Mouse (Mus musculus) embryonic facial prominence, embryonic 15.5 days (tissue): Measurements from ENCODE around the gene Dcst1. TPM values are rescaled to one million over a fixed set of nuclear protein-coding genes. Genes with fewer than 3 reads are reported as not detected.
A peak's percentile ranks its signal among the peaks of the same experiment; 100 is the strongest.

Experiments used
- ATAC-seq: fragments of 200-750 bp; cut with Nextera tagmentation; 2 replicates; pipeline ENCODE4 v1.8.0; 2017; ENCODE audit warnings: low read depth, moderate TSS enrichment; ENCODE audit not compliant: insufficient number of reproducible peaks, low FRiP score, low TSS enrichment
- H3K27ac ChIP-seq: fragments of 300-500 bp; sonication (generic); replicated peaks from 2 replicates; pipeline ENCODE4 v1.5.1; 2015; ENCODE audit warnings: mild to moderate bottlenecking, inconsistent platforms
- H3K27me3 ChIP-seq: fragments of 300-500 bp; sonication (generic); 2 replicates; pipeline ENCODE4 v1.6.1; 2015; ENCODE audit warnings: inconsistent platforms
- H3K36me3 ChIP-seq: fragments of 300-500 bp; sonication (generic); 2 replicates; pipeline ENCODE4 v1.6.1; 2015; ENCODE audit warnings: mild to moderate bottlenecking, inconsistent platforms
- H3K4me1 ChIP-seq: fragments of 300-500 bp; sonication (generic); 2 replicates; pipeline ENCODE4 v1.6.1; 2015; ENCODE audit warnings: inconsistent platforms
- H3K4me2 ChIP-seq: fragments of 300-500 bp; sonication (generic); replicated peaks from 2 replicates; pipeline ENCODE4 v1.6.1; 2015; ENCODE audit warnings: mild to moderate bottlenecking, inconsistent platforms
- H3K4me3 ChIP-seq: fragments of 300-500 bp; sonication (generic); replicated peaks from 2 replicates; pipeline ENCODE4 v1.5.1; 2015; ENCODE audit warnings: mild to moderate bottlenecking, inconsistent platforms
- H3K9ac ChIP-seq: fragments of 300-500 bp; sonication (generic); 2 replicates; pipeline ENCODE4 v1.6.1; 2015; ENCODE audit warnings: inconsistent platforms
- H3K9me3 ChIP-seq: fragments of 300-500 bp; sonication (generic); replicated peaks from 2 replicates; pipeline ENCODE4 v1.6.1; 2016; ENCODE audit warnings: inconsistent platforms
- WGBS: fragments of 180-500 bp; shearing (Covaris S2); methylation state at CpG from one replicate; pipeline ENCODE4 v1.1.7; 2015; 5-methylcytosine and 5-hydroxymethylcytosine counted together
- polyA plus RNA-seq: library from polyadenylated mRNA; unstranded; fragments of >200 nt; fragmentation: Nextera tagmentation; extraction: Ambion mirVana; gene quantifications from 2 replicates; pipeline ENCODE4 v1.2.1, GENCODE M21; 2015

The Dcst1 gene
- polyA plus RNA-seq, 1 experiment from 2014 or later: 0.64 TPM

GRCm38 (mm10) chr3:89317246-89317645 is 47.8 kb downstream of the Dcst1 start:
- 55% methylated on average over 6 of the region's 6 CpGs for WGBS
- no peak overlapping the region for H3K4me3 ChIP-seq
- no peaks in the 10 kb centered on the region for H3K9me3 ChIP-seq
- no peak for ATAC-seq
- no peak overlapping the region for H3K27ac ChIP-seq
- peak overlapping the region; percentile 59; the same call in 1 of the 2 replicates for H3K4me2 ChIP-seq
- no peak overlapping the region for H3K9ac ChIP-seq
- H3K4me1 ChIP-seq: peaks cover 78% of the 10 kb centered on the region
- H3K36me3 ChIP-seq: no peaks in the 10 kb centered on the region
- peaks cover 28% of the 10 kb centered on the region for H3K27me3 ChIP-seq

DNA sequence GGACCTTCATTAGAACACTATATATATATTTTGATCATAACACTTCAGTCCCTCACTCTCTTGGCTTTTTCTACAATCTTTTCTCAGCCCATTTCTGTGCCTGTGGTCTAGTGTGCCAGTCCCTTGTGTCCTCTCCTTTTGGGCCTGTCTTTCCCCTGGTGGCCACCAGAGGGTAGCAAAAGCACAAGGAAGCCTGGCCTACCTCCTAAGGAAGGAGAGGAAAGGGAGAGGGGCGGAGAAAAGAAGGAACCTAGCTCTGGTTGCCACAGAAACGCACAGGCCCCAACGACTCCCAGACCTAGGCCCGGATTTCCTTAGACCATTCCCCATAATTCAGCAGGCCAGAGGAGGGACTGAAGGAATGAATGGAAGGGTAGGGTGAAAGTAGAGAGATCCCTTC is 48.2 kb downstream of the Dcst1 start:
- Histone ChIP-seq H3K4me2 (peak overlapping the region; percentile 59; the same call in 1 of the 2 replicates), H3K9ac (no peak overlapping the region), H3K4me3 (0 out of 2 replicates have a peak overlapping the region, but pooled peaks have one; percentile 32), H3K27ac (no peak overlapping the region), H3K9me3 (no peaks in the 10 kb centered on the region), H3K36me3 (no peaks in the 10 kb centered on the region), H3K4me1 (peaks cover 74% of the 10 kb centered on the region), H3K27me3 (peaks cover 28% of the 10 kb centered on the region)
- whole genome bisulfite sequencing: 0% methylated on average over 4 of the region's 4 CpGs
- peak; percentile 5; the same call in 1 of the 2 replicates for ATAC-seq

DNA sequence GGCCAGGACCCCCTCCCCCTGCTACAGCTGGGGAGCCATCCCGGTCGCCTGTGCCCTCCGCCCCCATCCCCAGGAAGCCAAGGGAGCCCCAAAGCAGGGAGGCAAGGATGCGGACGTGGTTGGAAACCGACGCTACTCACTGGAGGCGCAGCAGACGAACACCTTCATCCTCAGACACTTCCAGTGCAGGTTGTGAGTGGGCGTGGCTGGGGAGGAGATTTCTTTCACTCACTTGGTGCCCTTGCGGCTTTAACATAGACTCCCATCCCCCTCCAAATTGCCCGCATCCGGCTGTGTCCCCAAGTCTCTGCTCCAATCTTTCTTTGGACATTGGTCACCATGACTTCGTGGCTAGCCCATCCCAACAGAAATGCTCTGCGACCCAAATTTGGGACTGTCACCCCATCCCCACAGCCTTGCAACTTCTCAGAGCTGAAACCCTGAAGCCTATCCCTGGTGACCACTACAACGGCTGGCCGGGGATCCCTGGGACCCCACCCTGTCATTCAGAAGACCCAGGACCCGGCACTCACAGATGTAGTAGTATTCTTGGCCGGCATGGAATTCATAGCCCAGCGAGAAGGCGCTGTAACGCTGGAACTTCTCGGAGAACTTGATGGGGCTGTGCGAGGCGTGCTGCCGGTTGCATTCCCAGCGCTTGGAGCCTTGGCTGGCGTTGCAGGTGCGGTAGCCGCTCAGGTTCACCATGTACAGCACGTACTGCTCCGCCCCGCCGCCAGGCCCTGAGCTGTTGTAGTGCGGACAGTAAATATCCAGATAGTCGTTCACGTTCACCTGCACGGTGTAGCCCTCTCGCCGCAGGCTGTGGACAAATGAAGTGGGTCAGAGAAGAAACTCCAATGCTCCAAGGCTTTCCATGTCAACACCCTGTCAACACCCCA is 48.9 kb downstream of the Dcst1 start:
- H3K27me3 ChIP-seq: peaks cover 28% of the 10 kb centered on the region
- no peak overlapping the region for H3K9ac ChIP-seq
- H3K4me3 ChIP-seq: peak overlapping the region; percentile 32
- no peaks in the 10 kb centered on the region for H3K36me3 ChIP-seq
- no peak overlapping the region; the same call in 1 of the 2 replicates for H3K27ac ChIP-seq
- peaks cover 68% of the 10 kb centered on the region for H3K4me1 ChIP-seq
- H3K4me2 ChIP-seq: peak overlapping the region; percentile 59
- H3K9me3 ChIP-seq: no peaks in the 10 kb centered on the region
- 10% methylated on average over 38 of the region's 40 CpGs for WGBS
- ATAC-seq: no peak

GRCm38 (mm10) chr3:89315195-89315929 is 49.7 kb downstream of the Dcst1 start:
- 6% methylated on average over 26 of the region's 26 CpGs for WGBS
- H3K4me3 ChIP-seq: peak overlapping the region; percentile 32
- H3K9ac ChIP-seq: peak overlapping the region; percentile 28; the same call in 1 of the 2 replicates
- no peak for ATAC-seq
- H3K27me3 ChIP-seq: peaks cover 25% of the 10 kb centered on the region
- H3K9me3 ChIP-seq: no peaks in the 10 kb centered on the region
- H3K27ac ChIP-seq: no peak overlapping the region
- H3K36me3 ChIP-seq: no peaks in the 10 kb centered on the region
- H3K4me2 ChIP-seq: peak overlapping the region; percentile 59
- H3K4me1 ChIP-seq: peaks cover 59% of the 10 kb centered on the region

GRCm38 (mm10) chr3:89314791-89315190 is 50.3 kb downstream of the Dcst1 start:
- peak overlapping the region; percentile 59; the same call in 1 of the 2 replicates for H3K4me2 ChIP-seq
- no peak for ATAC-seq
- no peak overlapping the region for H3K4me3 ChIP-seq
- 0 out of 2 replicates have a peak overlapping the region, but pooled peaks have one; percentile 28 for H3K9ac ChIP-seq
- H3K9me3 ChIP-seq: no peaks in the 10 kb centered on the region
- WGBS: 31% methylated on average over 2 of the region's 2 CpGs
- no peak overlapping the region for H3K27ac ChIP-seq
- H3K4me1 ChIP-seq: peaks cover 54% of the 10 kb centered on the region
- H3K27me3 ChIP-seq: peaks cover 20% of the 10 kb centered on the region
- H3K36me3 ChIP-seq: no peaks in the 10 kb centered on the region

GRCm38 (mm10) chr3:89314340-89314739 is 50.7 kb downstream of the Dcst1 start:
- Histone ChIP-seq H3K9me3 (no peaks in the 10 kb centered on the region), H3K4me3 (no peak overlapping the region), H3K36me3 (no peaks in the 10 kb centered on the region), H3K27me3 (peaks cover 17% of the 10 kb centered on the region), H3K4me2 (no peak overlapping the region), H3K9ac (no peak overlapping the region), H3K4me1 (peaks cover 49% of the 10 kb centered on the region), H3K27ac (no peak overlapping the region)
- WGBS: 70% methylated on average over 5 of the region's 5 CpGs
- no peak for ATAC-seq

DNA sequence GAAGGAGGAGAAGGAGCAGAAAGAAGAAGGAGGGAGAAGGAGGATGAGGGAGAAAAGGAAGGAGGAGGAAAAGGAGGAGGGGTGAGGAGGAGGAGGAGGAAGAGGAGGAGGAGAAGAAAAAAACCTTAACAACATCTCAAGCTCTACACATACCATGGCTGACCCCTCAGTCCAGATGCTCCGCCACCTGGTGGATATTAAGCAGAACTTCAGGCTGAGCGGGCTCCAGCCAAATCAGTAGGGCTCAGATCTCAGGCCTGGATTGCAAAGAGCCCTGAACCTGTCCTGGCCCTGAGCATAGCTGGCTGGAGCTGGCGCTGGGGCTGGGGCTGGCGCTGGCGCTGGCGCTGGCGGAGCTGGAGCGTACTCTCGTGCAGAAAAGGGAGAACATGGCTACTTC is 57.0 kb downstream of the Dcst1 start:
- Histone ChIP-seq H3K27ac (no peak overlapping the region), H3K4me2 (no peak overlapping the region), H3K9me3 (no peaks in the 10 kb centered on the region), H3K4me3 (no peak overlapping the region), H3K27me3 (no peaks in the 10 kb centered on the region), H3K4me1 (peaks cover 15% of the 10 kb centered on the region), H3K9ac (no peak overlapping the region), H3K36me3 (no peaks in the 10 kb centered on the region)
- under 1% methylated on average over 9 of the region's 9 CpGs for WGBS
- ATAC-seq: peak; percentile 73; the same call in 1 of the 2 replicates

DNA sequence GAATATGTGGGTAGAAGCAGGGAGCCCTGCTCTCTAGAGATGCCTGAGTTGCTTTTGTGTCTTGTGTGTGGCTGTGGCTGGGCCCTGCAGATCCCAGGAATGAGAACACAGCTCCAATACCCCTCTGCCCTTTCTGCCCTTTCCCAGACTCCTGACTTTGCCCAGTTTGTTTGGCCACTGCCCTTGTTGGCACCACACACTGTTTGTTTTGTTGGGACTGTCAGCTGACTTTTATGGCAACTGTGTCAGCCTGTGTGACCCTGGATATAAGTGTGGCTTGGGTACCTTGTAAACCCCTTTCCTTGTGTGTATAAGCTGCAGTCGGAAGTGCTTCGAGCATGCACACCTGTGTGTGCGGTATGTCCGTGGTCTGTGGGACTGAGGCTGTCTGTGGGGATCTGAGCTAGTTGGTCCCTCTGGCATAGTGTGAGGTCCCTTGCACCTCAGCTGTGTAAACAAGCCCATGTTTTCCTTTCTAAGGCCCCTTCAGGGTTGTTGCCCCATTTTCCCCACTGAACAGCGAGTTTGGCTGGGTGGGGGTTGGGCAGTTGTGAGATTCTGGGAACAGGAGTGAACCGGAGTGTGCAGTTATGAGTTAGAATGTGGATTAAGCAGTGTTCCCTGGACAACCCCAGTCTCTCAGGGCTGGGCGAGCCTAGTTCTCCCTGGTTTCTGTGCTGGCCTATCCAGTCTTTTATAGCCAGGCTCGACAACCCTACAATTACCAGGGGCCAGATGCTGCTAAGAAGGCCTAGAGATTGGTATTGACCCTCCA is 59.3 kb downstream of the Dcst1 start:
- H3K9me3 ChIP-seq: no peaks in the 10 kb centered on the region
- H3K36me3 ChIP-seq: no peaks in the 10 kb centered on the region
- peaks cover 15% of the 10 kb centered on the region for H3K4me1 ChIP-seq
- H3K4me2 ChIP-seq: no peak overlapping the region
- H3K4me3 ChIP-seq: no peak overlapping the region
- ATAC-seq: 0 out of 2 replicates have a peak, but pooled peaks have one; percentile 22
- 52% methylated on average over 8 of the region's 8 CpGs for WGBS
- no peaks in the 10 kb centered on the region for H3K27me3 ChIP-seq
- H3K9ac ChIP-seq: no peak overlapping the region
- H3K27ac ChIP-seq: no peak overlapping the region

- 34% methylated on average over 4 of the region's 4 CpGs for WGBS
- Histone ChIP-seq H3K27me3 (no peaks in the 10 kb centered on the region), H3K9me3 (no peaks in the 10 kb centered on the region), H3K36me3 (no peaks in the 10 kb centered on the region), H3K4me2 (no peak overlapping the region), H3K4me1 (peaks cover 16% of the 10 kb centered on the region), H3K4me3 (no peak overlapping the region), H3K9ac (no peak overlapping the region), H3K27ac (no peak overlapping the region)
- no peak for ATAC-seq
Observed at GRCm38 (mm10) chr3:89305105-89305504, 59.9 kb downstream of the Dcst1 start.

DNA sequence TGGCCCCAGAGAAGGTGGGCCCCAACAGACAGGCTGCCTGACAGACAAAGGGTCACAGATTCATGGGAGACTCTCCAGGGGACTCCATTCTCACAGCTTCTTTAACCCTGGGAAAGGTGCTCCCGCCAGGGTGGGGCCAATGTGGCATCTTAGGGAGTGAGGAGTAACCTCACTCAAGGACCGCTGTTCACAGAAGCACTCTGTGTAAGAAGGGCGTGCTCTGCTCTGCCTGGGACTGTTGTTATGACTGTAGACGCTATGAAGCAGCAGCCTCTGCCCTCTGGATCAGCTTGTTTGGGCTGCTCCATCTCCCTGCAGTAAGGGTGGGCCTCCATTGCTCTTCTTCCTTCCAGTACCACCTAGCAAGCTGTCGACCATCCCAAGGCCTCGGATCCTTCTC is 60.6 kb downstream of the Dcst1 start:
- 63% methylated on average over 6 of the region's 6 CpGs for WGBS
- no peak overlapping the region for H3K4me2 ChIP-seq
- no peaks in the 10 kb centered on the region for H3K36me3 ChIP-seq
- no peak overlapping the region for H3K4me3 ChIP-seq
- no peaks in the 10 kb centered on the region for H3K27me3 ChIP-seq
- H3K4me1 ChIP-seq: peaks cover 22% of the 10 kb centered on the region
- H3K27ac ChIP-seq: no peak overlapping the region
- ATAC-seq: no peak
- H3K9me3 ChIP-seq: no peaks in the 10 kb centered on the region
- no peak overlapping the region for H3K9ac ChIP-seq
